Mouse (Mus musculus): ENCODE measurements at regions not wholly inside any gene's neighbourhood (a gene's known extent, or its start where the extent isn't known, plus 50 kb on each side); places are given as distances from the start of the nearest gene placed in this dataset.

GRCm38 (mm10) chr6:31176831-31177230, 218.0 kb upstream of the Klf14 start:
- Histone ChIP-seq H3K4me2 (replicated peaks; ENCODE audit: low read depth) (no peak overlapping the region), H3K27me3 (replicated peaks; ENCODE audit: control insufficient read depth, insufficient read depth, low read length) (no peaks in the 10 kb centered on the region), H3K36me3 (ENCODE audit: control insufficient read depth, insufficient read depth) (no peaks in the 10 kb centered on the region), H3K9me3 (ENCODE audit: control insufficient read depth) (no peaks in the 10 kb centered on the region), H3K9ac (ENCODE audit: low read depth, low read length) (no peak overlapping the region), H3K4me3 (ENCODE audit: low read depth, low read length) (no peak overlapping the region), H3K4me1 (replicated peaks; ENCODE audit: control insufficient read depth, insufficient read depth, low read length) (no peaks in the 10 kb centered on the region), H3K27ac (ENCODE audit: low read depth, low read length) (no peak overlapping the region)
- ATAC-seq: no peak
- WGBS: 88% methylated on average over 1 of the region's 1 CpGs
- TF ChIP-seq CTCF (IDR thresholded peaks at IDR 0.05; ENCODE audit: low read depth): no peak

- Histone ChIP-seq H3K27me3 (replicated peaks; ENCODE audit: control insufficient read depth, insufficient read depth, low read length) (no peaks in the 10 kb centered on the region), H3K9me3 (ENCODE audit: control insufficient read depth) (no peaks in the 10 kb centered on the region), H3K9ac (ENCODE audit: low read depth, low read length) (no peak overlapping the region), H3K4me1 (replicated peaks; ENCODE audit: control insufficient read depth, insufficient read depth, low read length) (no peaks in the 10 kb centered on the region), H3K36me3 (ENCODE audit: control insufficient read depth, insufficient read depth) (no peaks in the 10 kb centered on the region), H3K4me2 (replicated peaks; ENCODE audit: low read depth) (no peak overlapping the region), H3K4me3 (ENCODE audit: low read depth, low read length) (no peak overlapping the region), H3K27ac (ENCODE audit: low read depth, low read length) (no peak overlapping the region)
- ATAC-seq: no peak
- 76% methylated on average over 8 of the region's 8 CpGs for WGBS
- TF ChIP-seq CTCF (IDR thresholded peaks at IDR 0.05; ENCODE audit: low read depth): no peak
These were observed 219.5 kb upstream of the Klf14 start for GRCm38 (mm10) chr6:31178201-31178880.

GRCm38 (mm10) chr6:31182284-31182683, 216.3 kb upstream of the Mkln1 start:
- TF ChIP-seq CTCF (IDR thresholded peaks at IDR 0.05; ENCODE audit: low read depth): no peak
- H3K4me2 ChIP-seq (replicated peaks; ENCODE audit: low read depth): no peak overlapping the region
- ATAC-seq: no peak
- no peaks in the 10 kb centered on the region for H3K9me3 ChIP-seq (ENCODE audit: control insufficient read depth)
- no peaks in the 10 kb centered on the region for H3K36me3 ChIP-seq (ENCODE audit: control insufficient read depth, insufficient read depth)
- no peak overlapping the region for H3K9ac ChIP-seq (ENCODE audit: low read depth, low read length)
- H3K27me3 ChIP-seq (replicated peaks; ENCODE audit: control insufficient read depth, insufficient read depth, low read length): no peaks in the 10 kb centered on the region
- no peak overlapping the region for H3K27ac ChIP-seq (ENCODE audit: low read depth, low read length)
- no peaks in the 10 kb centered on the region for H3K4me1 ChIP-seq (replicated peaks; ENCODE audit: control insufficient read depth, insufficient read depth, low read length)
- WGBS: 86% methylated on average over 6 of the region's 6 CpGs
- no peak overlapping the region for H3K4me3 ChIP-seq (ENCODE audit: low read depth, low read length)

GRCm38 (mm10) chr6:31183127-31183526, 215.4 kb upstream of the Mkln1 start:
- Histone ChIP-seq H3K27ac (ENCODE audit: low read depth, low read length) (no peak overlapping the region), H3K4me1 (replicated peaks; ENCODE audit: control insufficient read depth, insufficient read depth, low read length) (0 out of 2 replicates have a peak, but pooled peaks cover 3% of the 10 kb centered on the region), H3K27me3 (replicated peaks; ENCODE audit: control insufficient read depth, insufficient read depth, low read length) (no peaks in the 10 kb centered on the region), H3K9me3 (ENCODE audit: control insufficient read depth) (no peaks in the 10 kb centered on the region), H3K4me3 (ENCODE audit: low read depth, low read length) (no peak overlapping the region), H3K9ac (ENCODE audit: low read depth, low read length) (no peak overlapping the region), H3K36me3 (ENCODE audit: control insufficient read depth, insufficient read depth) (no peaks in the 10 kb centered on the region), H3K4me2 (replicated peaks; ENCODE audit: low read depth) (no peak overlapping the region)
- TF ChIP-seq CTCF (IDR thresholded peaks at IDR 0.05; ENCODE audit: low read depth): no peak
- WGBS: 25% methylated on average over 5 of the region's 5 CpGs
- no peak for ATAC-seq

GRCm38 (mm10) chr6:31184554-31184953, 214.0 kb upstream of the Mkln1 start:
- Histone ChIP-seq H3K4me2 (replicated peaks; ENCODE audit: low read depth) (no peak overlapping the region), H3K27me3 (replicated peaks; ENCODE audit: control insufficient read depth, insufficient read depth, low read length) (no peaks in the 10 kb centered on the region), H3K4me3 (ENCODE audit: low read depth, low read length) (no peak overlapping the region), H3K9ac (ENCODE audit: low read depth, low read length) (no peak overlapping the region), H3K9me3 (ENCODE audit: control insufficient read depth) (no peaks in the 10 kb centered on the region), H3K36me3 (ENCODE audit: control insufficient read depth, insufficient read depth) (no peaks in the 10 kb centered on the region), H3K4me1 (replicated peaks; ENCODE audit: control insufficient read depth, insufficient read depth, low read length) (0 out of 2 replicates have a peak, but pooled peaks cover 4% of the 10 kb centered on the region), H3K27ac (ENCODE audit: low read depth, low read length) (no peak overlapping the region)
- no peak for ATAC-seq
- 69% methylated on average over 7 of the region's 7 CpGs for WGBS
- no peak for TF ChIP-seq CTCF (IDR thresholded peaks at IDR 0.05; ENCODE audit: low read depth)

GRCm38 (mm10) chr6:31185151-31185550, 213.4 kb upstream of the Mkln1 start:
- Histone ChIP-seq H3K9ac (ENCODE audit: low read depth, low read length) (no peak overlapping the region), H3K27me3 (replicated peaks; ENCODE audit: control insufficient read depth, insufficient read depth, low read length) (no peaks in the 10 kb centered on the region), H3K4me3 (ENCODE audit: low read depth, low read length) (no peak overlapping the region), H3K4me2 (replicated peaks; ENCODE audit: low read depth) (no peak overlapping the region), H3K27ac (ENCODE audit: low read depth, low read length) (no peak overlapping the region), H3K4me1 (replicated peaks; ENCODE audit: control insufficient read depth, insufficient read depth, low read length) (0 out of 2 replicates have a peak, but pooled peaks cover 4% of the 10 kb centered on the region), H3K36me3 (ENCODE audit: control insufficient read depth, insufficient read depth) (no peaks in the 10 kb centered on the region), H3K9me3 (ENCODE audit: control insufficient read depth) (no peaks in the 10 kb centered on the region)
- 81% methylated on average over 2 of the region's 2 CpGs for WGBS
- TF ChIP-seq CTCF (IDR thresholded peaks at IDR 0.05; ENCODE audit: low read depth): no peak
- ATAC-seq: no peak
